Mouse (Mus musculus) cortical plate, adult 2 months (tissue): ENCODE results near the gene Clstn2.

Source experiments
- CTCF ChIP-seq: fragments of 200-500 bp; IDR thresholded peaks from 2 replicates; pipeline ENCODE4 v1.5.1; 2011; ENCODE audit warnings: mild to moderate bottlenecking, control low read depth, low read length; ENCODE audit not compliant: insufficient read depth; ENCODE audit errors: extremely low read depth
- POLR2A ChIP-seq: fragments of 200-500 bp; IDR thresholded peaks from 2 replicates; pipeline ENCODE4 v1.6.1; 2011; ENCODE audit warnings: mild to moderate bottlenecking, low read length, control low read depth; ENCODE audit not compliant: insufficient read depth; ENCODE audit errors: extremely low read depth

DNA sequence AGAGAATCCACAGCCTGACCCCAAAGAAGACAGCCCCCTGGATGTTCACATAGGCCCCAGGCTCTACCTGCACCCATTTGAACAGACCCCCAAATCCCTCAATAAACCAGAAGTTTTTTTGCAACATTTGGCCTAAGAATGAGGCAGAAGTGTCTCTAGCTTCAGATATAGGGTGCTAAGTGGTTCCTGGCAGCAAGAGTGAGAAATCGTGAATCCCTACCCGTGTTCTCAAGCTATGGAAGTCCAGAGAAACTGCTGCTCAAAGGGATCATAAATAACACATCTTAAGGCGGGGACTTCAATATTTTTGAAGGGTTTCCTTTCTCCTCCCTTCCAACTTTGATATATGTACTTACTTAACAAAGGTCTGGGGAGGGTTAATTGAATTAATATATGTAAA, 7.4 kb downstream of the Clstn2 start:
- TF ChIP-seq CTCF (no peak), POLR2A (no peak)
